Mouse (Mus musculus) heart, adult 2 months (tissue): ENCODE measurements at regions not wholly inside any gene's neighbourhood (a gene's known extent, or its start where the extent isn't known, plus 50 kb on each side); places are given as distances from the start of the nearest gene placed in this dataset.

Experiments
- CTCF ChIP-seq: fragments of 200-600 bp; IDR thresholded peaks from 2 replicates; pipeline ENCODE4 v1.8.1; 2022; ENCODE audit warnings: antibody characterized with exemption, mild to moderate bottlenecking, moderate library complexity
- EP300 ChIP-seq: fragments of 200-500 bp; IDR thresholded peaks from 2 replicates; pipeline ENCODE4 v1.6.1; 2011; ENCODE audit warnings: low read depth, low read length, control low read depth; ENCODE audit not compliant: insufficient read depth
- POLR2A ChIP-seq: fragments of 200-500 bp; IDR thresholded peaks from 2 replicates; pipeline ENCODE4 v1.6.1; 2011; ENCODE audit warnings: mild to moderate bottlenecking, low read depth, low read length, control low read depth; ENCODE audit not compliant: insufficient read depth

- TF ChIP-seq CTCF (no peak), POLR2A (no peak), EP300 (no peak)
These were observed 276.2 kb upstream of the Chrm3 start for GRCm38 (mm10) chr13:10636859-10637258.
